Mouse (Mus musculus) CH12.LX (cell line): ENCODE measurements at regions not wholly inside any gene's neighbourhood (a gene's known extent, or its start where the extent isn't known, plus 50 kb on each side); places are given as distances from the start of the nearest gene placed in this dataset.

ENCODE experiments used
- DNase-seq: peaks from one replicate; pipeline ENCODE4 v3.0.0-alpha.2; 2013; ENCODE audit errors: extremely low read depth
- H3K27ac ChIP-seq: 2 replicates; pipeline ENCODE4 v1.5.1; 2012; ENCODE audit warnings: low read depth, mild to moderate bottlenecking, control low read depth, moderate library complexity; ENCODE audit not compliant: insufficient read depth
- H3K27me3 ChIP-seq: replicated peaks from 2 replicates; pipeline ENCODE3; 2012; ENCODE audit warnings: inconsistent platforms
- H3K36me3 ChIP-seq, 2 experiments: replicated peaks in 1 of 2; 2 replicates each; pipeline versions ENCODE3 to v1.6.1; 2012; ENCODE audit warnings: inconsistent platforms in 1 of 2, low read length in 1 of 2, mild to moderate bottlenecking in 1 of 2, mixed read lengths in 1 of 2, moderate library complexity in 1 of 2; ENCODE audit not compliant: control insufficient read depth in 1 of 2, insufficient read depth in 1 of 2
- H3K4me1 ChIP-seq, 2 experiments: 2 replicates each; pipeline ENCODE4 v1.6.1; 2012; ENCODE audit warnings: inconsistent platforms in 1 of 2, moderate library complexity in 1 of 2; ENCODE audit not compliant: insufficient read depth in 2 of 2, control insufficient read depth in 1 of 2
- H3K4me2 ChIP-seq: 2 replicates; pipeline ENCODE4 v1.6.1; 2012; ENCODE audit warnings: low read depth, mild to moderate bottlenecking, control low read depth; ENCODE audit not compliant: poor library complexity, insufficient read depth, severe bottlenecking
- H3K4me3 ChIP-seq, 3 experiments: fragments of 150-350 bp in 1 of 3; sonication (generic) in 1 of 3; replicated peaks in 1 of 3; 2 replicates each; pipeline versions ENCODE3 to v1.5.1; 2011 to 2012; ENCODE audit warnings: low read depth in 2 of 3, low read length in 2 of 3, mild to moderate bottlenecking in 2 of 3, moderate library complexity in 2 of 3, control low read depth in 1 of 3, improper control_type of control experiment in 1 of 3, inconsistent platforms in 1 of 3, mixed read lengths in 1 of 3; ENCODE audit not compliant: poor library complexity in 1 of 3
- H3K79me2 ChIP-seq: replicated peaks from 2 replicates; pipeline ENCODE4 v1.6.1; 2012; ENCODE audit warnings: mild to moderate bottlenecking, moderate library complexity; ENCODE audit not compliant: control insufficient read depth, poor library complexity, insufficient read depth, severe bottlenecking; ENCODE audit errors: extremely low read depth
- H3K9ac ChIP-seq: 2 replicates; pipeline ENCODE4 v1.6.1; 2012; ENCODE audit warnings: low read depth, mild to moderate bottlenecking, control low read depth, moderate library complexity; ENCODE audit not compliant: insufficient read depth
- H3K9me3 ChIP-seq: replicated peaks from 2 replicates; pipeline ENCODE3; 2012; ENCODE audit warnings: low read length, inconsistent platforms, mixed read lengths
- BHLHE40 ChIP-seq: IDR thresholded peaks from 2 replicates; pipeline ENCODE4 v1.6.1; 2011; ENCODE audit warnings: mild to moderate bottlenecking, low read depth, low read length, improper control_type of control experiment
- CHD1 ChIP-seq: IDR thresholded peaks from 2 replicates; pipeline ENCODE4 v1.6.1; 2012; ENCODE audit warnings: low read depth, low read length, improper control_type of control experiment, inconsistent platforms
- CHD2 ChIP-seq: IDR thresholded peaks from 2 replicates; pipeline ENCODE4 v1.6.1; 2011; ENCODE audit warnings: low read length, improper control_type of control experiment
- ELF1 ChIP-seq: IDR thresholded peaks from 2 replicates; pipeline ENCODE4 v1.6.1; 2014; ENCODE audit warnings: low read depth, mild to moderate bottlenecking, inconsistent platforms, low read length, improper control_type of control experiment
- ETS1 ChIP-seq: conservative IDR thresholded peaks from 2 replicates; pipeline ENCODE4 v1.6.1; 2012; ENCODE audit warnings: low read depth, mild to moderate bottlenecking, inconsistent platforms, low read length, improper control_type of control experiment, moderate library complexity
- JUN ChIP-seq: IDR thresholded peaks from 2 replicates; pipeline ENCODE4 v1.6.1; 2011; ENCODE audit warnings: low read depth, mild to moderate bottlenecking, low read length, improper control_type of control experiment, moderate library complexity; ENCODE audit not compliant: insufficient read depth
- MAFK ChIP-seq: IDR thresholded peaks from 2 replicates; pipeline ENCODE4 v1.6.1; 2011; ENCODE audit warnings: low read length, improper control_type of control experiment; ENCODE audit not compliant: insufficient replicate concordance
- MEF2A ChIP-seq: IDR thresholded peaks from 2 replicates; pipeline ENCODE4 v1.6.1; 2014; ENCODE audit warnings: low read depth, mild to moderate bottlenecking, inconsistent platforms, low read length, improper control_type of control experiment, borderline replicate concordance
- MXI1 ChIP-seq: IDR thresholded peaks from 2 replicates; pipeline ENCODE4 v1.6.1; 2011; ENCODE audit warnings: mild to moderate bottlenecking, low read depth, low read length, improper control_type of control experiment
- NRF1 ChIP-seq: IDR thresholded peaks from 2 replicates; pipeline ENCODE4 v1.6.1; 2014; ENCODE audit warnings: low read depth, mild to moderate bottlenecking, inconsistent platforms, low read length, improper control_type of control experiment, moderate library complexity
- PAX5 ChIP-seq: IDR thresholded peaks from 2 replicates; pipeline ENCODE4 v1.6.1; 2012; ENCODE audit warnings: low read length, inconsistent platforms, mixed read lengths
- POLR2A ChIP-seq: IDR thresholded peaks from 2 replicates; pipeline ENCODE4 v1.6.1; 2011; ENCODE audit warnings: low read depth, mild to moderate bottlenecking, improper control_type of control experiment, low read length
- POLR2AphosphoS2 ChIP-seq: IDR thresholded peaks from 2 replicates; pipeline ENCODE4 v1.6.1; 2011; ENCODE audit warnings: low read depth, low read length, improper control_type of control experiment
- RAD21 ChIP-seq: IDR thresholded peaks from 2 replicates; pipeline ENCODE4 v1.6.1; 2011; ENCODE audit warnings: low read depth, mild to moderate bottlenecking, low read length, improper control_type of control experiment, moderate library complexity
- TBP ChIP-seq: conservative IDR thresholded peaks from 2 replicates; pipeline ENCODE4 v1.6.1; 2011; ENCODE audit warnings: low read depth, low read length, improper control_type of control experiment
- TCF12 ChIP-seq: IDR thresholded peaks from 2 replicates; pipeline ENCODE4 v1.6.1; 2014; ENCODE audit warnings: low read depth, mild to moderate bottlenecking, inconsistent platforms, low read length, improper control_type of control experiment
- UBTF ChIP-seq: IDR thresholded peaks from 2 replicates; pipeline ENCODE4 v1.6.1; 2012; ENCODE audit warnings: low read depth, mild to moderate bottlenecking, inconsistent platforms, low read length, improper control_type of control experiment, moderate library complexity
- USF1 ChIP-seq: IDR thresholded peaks from 2 replicates; pipeline ENCODE4 v1.6.1; 2014; ENCODE audit warnings: low read depth, mild to moderate bottlenecking, inconsistent platforms, low read length, improper control_type of control experiment
- USF2 ChIP-seq: conservative IDR thresholded peaks from 2 replicates; pipeline ENCODE4 v1.6.1; 2011; ENCODE audit warnings: low read depth, low read length, improper control_type of control experiment
- ZC3H11A ChIP-seq: IDR thresholded peaks from 2 replicates; pipeline ENCODE4 v1.6.1; 2012; ENCODE audit warnings: low read depth, mild to moderate bottlenecking, inconsistent platforms, low read length, improper control_type of control experiment
- ZKSCAN1 ChIP-seq: IDR thresholded peaks from 2 replicates; pipeline ENCODE4 v1.6.1; 2012; ENCODE audit warnings: low read depth, inconsistent platforms, low read length, improper control_type of control experiment, borderline replicate concordance
- dilution Hi-C: fragments of 300-500 bp; cut with MboI; formaldehyde crosslinking; loops from 2 replicates; pipeline ENCODE4 v1.14.3; 2020; ENCODE audit warnings: low sequenced_read_pairs; ENCODE audit not compliant: extremely low pct_unique_long_range_greater_than_20kb, extremely low pct_ligation_motif_present
- in situ Hi-C: fragments of 300-500 bp; cut with MboI; formaldehyde crosslinking; loops from 3 replicates; pipeline ENCODE4 v1.14.3; 2019; ENCODE audit warnings: low sequenced_read_pairs, low pct_ligation_motif_present, low pct_unique_long_range_greater_than_20kb, mixed read lengths

GRCm38 (mm10) chr14:60556541-60556940 lies 77.3 kb upstream of the Spata13 start:
- no peak for TF ChIP-seq USF1
- TF ChIP-seq ZC3H11A, result no peak
- TF ChIP-seq ELF1, result no peak
- TF ChIP-seq CHD2, result no peak
- TF ChIP-seq RAD21, result no peak
- TF ChIP-seq BHLHE40, result no peak

GRCm38 (mm10) chr14:60557020-60557419 lies 76.8 kb upstream of the Spata13 start:
- no peaks in the 10 kb centered on the region for H3K36me3 ChIP-seq
- no peaks in the 10 kb centered on the region for H3K79me2 ChIP-seq
- H3K9me3 ChIP-seq, result no peaks in the 10 kb centered on the region
- no peak overlapping the region for H3K27ac ChIP-seq
- no peak overlapping the region for H3K4me2 ChIP-seq
- H3K4me1 ChIP-seq, result peaks cover 0 to 17% of the 10 kb centered on the region in 2 experiments; a peak in 1 of 4 replicates
- H3K9ac ChIP-seq, result no peak overlapping the region
- H3K4me3 ChIP-seq, result no peak overlapping the region
- dilution Hi-C loops (no loop called here), in situ Hi-C loops (no loop called here)
- TF ChIP-seq POLR2AphosphoS2 (no peak), ZKSCAN1 (no peak), ETS1 (no peak), PAX5 (no peak), CHD1 (no peak), UBTF (no peak), NRF1 (no peak), TBP (no peak), JUN (no peak), USF2 (no peak), MAFK (no peak), MXI1 (no peak), MEF2A (no peak), TCF12 (no peak), POLR2A (no peak), USF1 (no peak), ELF1 (no peak)
- H3K27me3 ChIP-seq, result no peaks in the 10 kb centered on the region
- no peak for DNase-seq

More at GRCm38 (mm10) chr14:60556541-60556940, 77.3 kb upstream of the Spata13 start:
- Histone ChIP-seq H3K9ac (no peak overlapping the region), H3K27ac (no peak overlapping the region), H3K9me3 (no peaks in the 10 kb centered on the region), H3K36me3 (no peaks in the 10 kb centered on the region), H3K79me2 (no peaks in the 10 kb centered on the region), H3K4me3 (no peak overlapping the region), H3K27me3 (no peaks in the 10 kb centered on the region), H3K4me1 (peaks cover 0 to 17% of the 10 kb centered on the region in 2 experiments; a peak in 1 of 4 replicates), H3K4me2 (no peak overlapping the region)
- in situ Hi-C loops, result no loop called here
- dilution Hi-C loops, result no loop called here
- no peak for DNase-seq
